Mouse (Mus musculus) left cerebral cortex, adult 2 months (tissue): Measurements from ENCODE around the gene Aff1. TPM values are rescaled to one million over a fixed set of nuclear protein-coding genes. Genes with fewer than 3 reads are reported as not detected.

Experiments used
- DNase-seq, 2 experiments: peaks; one replicate each; pipeline ENCODE4 v3.0.0; 2021 to 2022; ENCODE audit warnings: low spot score in 2 of 2, mixed read lengths in 1 of 2; ENCODE audit errors: extremely low spot score in 1 of 2
- H3K27ac ChIP-seq: fragments of 200-600 bp; 2 replicates; pipeline ENCODE4 v1.8.1; 2022
- H3K4me3 ChIP-seq: fragments of 200-600 bp; 2 replicates; pipeline ENCODE4 v1.8.1; 2022
- CTCF ChIP-seq: fragments of 200-600 bp; IDR thresholded peaks from 2 replicates; pipeline ENCODE4 v1.8.1; 2022; ENCODE audit warnings: antibody characterized with exemption, mild to moderate bottlenecking, moderate library complexity
- intact Hi-C: fragments of 180-260 bp; cut with DNase I; formaldehyde crosslinking; loops from one replicate; pipeline ENCODE4 v1.15.1; 2025
- total RNA-seq, 2 experiments: library from RNA; stranded (reverse); gene quantifications; 2 replicates each; pipeline ENCODE4 v1.2.3; 2021

Gene Aff1
- total RNA-seq, 2 experiments from 2014 or later, result 12.8 to 16.7 TPM

- H3K4me3 ChIP-seq, result no peak overlapping the region
- peak overlapping the region; percentile 38 for H3K27ac ChIP-seq
- DNase-seq, result peak; percentile 24 to 44
- TF ChIP-seq CTCF, result no peak
- intact Hi-C loops, result no loop called here
These were observed 111.9 kb downstream of the Aff1 start for GRCm38 (mm10) chr5:103803927-103804590.

DNA sequence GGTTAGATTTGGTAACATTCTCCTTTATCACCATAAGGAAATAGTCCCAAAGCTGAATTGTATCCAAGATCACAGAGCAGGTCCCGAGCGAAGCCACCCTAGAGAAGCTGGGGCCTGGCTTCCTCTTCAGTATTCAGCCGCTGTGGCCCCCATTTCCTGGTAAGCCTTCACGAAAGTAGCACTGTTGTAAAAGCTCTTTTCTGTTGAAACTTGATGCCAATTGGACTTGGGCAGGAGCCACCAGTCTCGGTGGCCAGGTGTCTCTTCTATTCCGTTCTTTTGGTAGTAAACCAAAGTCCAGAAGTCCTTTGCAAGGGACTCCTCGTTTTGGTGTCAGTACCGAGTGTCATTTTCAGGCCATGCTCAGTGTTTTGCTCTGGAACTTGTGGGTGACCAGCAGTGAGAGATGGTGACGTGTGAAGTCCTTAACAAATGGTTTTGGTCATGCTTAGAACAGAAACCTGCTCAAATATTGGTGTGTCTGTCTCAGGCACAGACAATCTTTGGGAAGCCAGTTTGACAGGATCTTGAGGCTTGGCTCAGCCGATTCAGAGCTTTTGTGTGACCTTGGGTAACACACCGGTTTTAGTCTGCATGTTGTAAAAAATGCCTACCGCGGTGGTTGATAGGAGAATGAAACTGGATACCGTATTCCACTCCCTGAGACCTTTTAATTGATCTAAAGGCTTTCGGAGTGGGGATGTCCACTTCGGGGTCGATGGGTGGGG lies 114.8 kb downstream of the Aff1 start:
- DNase-seq, result no peak
- intact Hi-C loops, result no loop called here
- no peak for TF ChIP-seq CTCF
- no peak overlapping the region for H3K4me3 ChIP-seq
- H3K27ac ChIP-seq, result no peak overlapping the region

GRCm38 (mm10) chr5:103807637-103808312 lies 115.6 kb downstream of the Aff1 start:
- H3K27ac ChIP-seq, result no peak overlapping the region
- intact Hi-C loops, result no loop called here
- no peak overlapping the region for H3K4me3 ChIP-seq
- no peak for TF ChIP-seq CTCF
- DNase-seq, result no peak

GRCm38 (mm10) chr5:103809674-103810330 lies 117.6 kb downstream of the Aff1 start:
- intact Hi-C loops, result loop anchor here (10.0 kb wide), 1 partner anchor 455 kb away; no protein-coding TSS in a partner anchor
- TF ChIP-seq CTCF, result no peak

DNA sequence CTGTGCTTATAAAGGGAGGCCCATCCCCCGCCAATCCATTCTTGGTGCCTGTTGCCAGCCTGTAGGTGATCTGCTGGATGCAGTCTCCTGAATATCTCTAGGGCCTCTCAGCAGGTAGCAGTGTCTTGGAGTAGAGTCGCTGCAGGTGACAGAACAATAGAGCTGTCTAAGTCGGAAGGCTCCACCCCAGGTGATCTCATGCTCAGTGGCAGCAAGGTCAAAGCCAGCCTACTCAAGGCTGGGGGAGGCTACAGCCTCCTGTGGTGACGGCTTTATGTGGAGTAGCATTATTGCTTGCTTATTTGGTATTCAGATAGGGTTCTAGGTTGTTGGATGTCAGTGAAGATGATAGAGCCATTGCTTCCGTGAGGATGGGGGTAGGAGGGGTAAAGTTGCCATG lies 121.1 kb downstream of the Aff1 start:
- Histone ChIP-seq H3K27ac (no peak overlapping the region), H3K4me3 (no peak overlapping the region)
- intact Hi-C loops, result loop anchor here (10.0 kb wide), 1 partner anchor 458 kb away; no protein-coding TSS in a partner anchor
- TF ChIP-seq CTCF, result no peak
- DNase-seq, result no peak

More at GRCm38 (mm10) chr5:103809674-103810330, 117.6 kb downstream of the Aff1 start:
- H3K27ac ChIP-seq, result no peak overlapping the region
- no peak for DNase-seq
- H3K4me3 ChIP-seq, result no peak overlapping the region

GRCm38 (mm10) chr5:103813997-103814542 lies 121.9 kb downstream of the Aff1 start:
- H3K27ac ChIP-seq, result no peak overlapping the region
- DNase-seq, result no peak
- TF ChIP-seq CTCF, result no peak
- intact Hi-C loops, result loop anchor here (10.0 kb wide), 1 partner anchor 459 kb away; no protein-coding TSS in a partner anchor
- H3K4me3 ChIP-seq, result no peak overlapping the region

DNA sequence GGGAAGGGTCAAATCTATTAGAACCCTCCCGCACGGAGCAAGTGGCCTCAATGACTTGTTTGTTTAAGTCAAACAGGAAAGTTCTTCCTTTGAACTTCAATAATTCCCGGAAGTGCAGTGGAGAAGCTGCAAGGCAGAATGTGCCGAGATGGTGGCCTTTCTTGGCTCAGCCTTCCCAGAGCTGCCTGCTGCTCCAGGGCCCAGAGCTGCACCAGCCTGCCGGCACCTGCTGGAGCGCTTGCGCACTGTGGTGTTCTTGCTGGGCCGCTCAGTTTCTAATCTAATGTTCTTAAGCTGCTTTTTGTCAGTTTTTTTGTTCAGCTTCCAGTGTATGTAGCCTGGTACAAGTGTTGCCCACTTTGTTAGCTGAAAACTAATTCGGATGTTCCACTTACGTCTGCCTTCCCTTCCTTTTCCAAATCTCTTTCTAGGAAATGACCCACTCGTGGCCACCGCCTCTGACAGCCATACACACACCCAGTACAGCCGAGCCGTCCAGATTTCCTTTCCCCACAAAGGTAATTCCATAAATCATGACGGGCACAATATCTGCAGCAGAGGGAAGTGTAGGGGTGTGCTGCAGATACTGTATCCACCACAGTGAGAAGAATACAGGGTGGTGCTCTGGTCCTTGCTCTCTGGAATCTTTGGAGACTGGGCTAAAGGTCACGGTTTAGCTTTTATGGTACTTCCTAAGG lies 122.5 kb downstream of the Aff1 start:
- Histone ChIP-seq H3K4me3 (no peak overlapping the region), H3K27ac (no peak overlapping the region; the same call in 1 of the 2 replicates)
- TF ChIP-seq CTCF, result no peak; the same call in 1 of the 2 replicates
- intact Hi-C loops, result loop anchor here (10.0 kb wide), 1 partner anchor 460 kb away; no protein-coding TSS in a partner anchor
- no peak for DNase-seq

GRCm38 (mm10) chr5:103815249-103815617 lies 123.1 kb downstream of the Aff1 start:
- H3K4me3 ChIP-seq, result no peak overlapping the region
- TF ChIP-seq CTCF, result no peak
- H3K27ac ChIP-seq, result no peak overlapping the region; the same call in 1 of the 2 replicates
- DNase-seq, result no peak
- intact Hi-C loops, result loop anchor here (10.0 kb wide), 1 partner anchor 460 kb away; no protein-coding TSS in a partner anchor

DNA sequence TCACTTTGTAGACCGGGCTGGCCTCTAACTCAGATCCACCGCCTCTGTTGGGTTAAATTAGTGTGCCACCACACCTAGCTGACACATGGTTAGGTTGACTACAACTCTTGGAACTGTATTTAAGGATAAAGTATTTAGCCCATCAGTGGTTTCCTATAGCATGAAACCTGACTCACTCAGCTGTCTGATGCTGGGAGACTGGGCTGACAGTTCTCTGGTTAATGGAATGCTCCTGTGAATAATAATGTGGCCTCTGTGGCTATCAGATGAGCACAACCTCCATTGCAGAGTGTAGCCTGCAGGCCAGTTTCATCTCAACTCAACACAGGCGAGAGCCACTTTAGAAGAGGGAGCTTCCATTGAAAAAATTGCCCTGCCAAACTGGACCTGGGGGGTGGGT lies 124.5 kb downstream of the Aff1 start:
- no peak for TF ChIP-seq CTCF

GRCm38 (mm10) chr5:103817754-103818153 lies 125.6 kb downstream of the Aff1 start:
- intact Hi-C loops, result loop anchor here (1.0 to 10.0 kb wide), 4 partner anchors 36 to 463 kb away; no protein-coding TSS in a partner anchor
- DNase-seq, result peak; percentile 75 to 77
- peak; percentile 97 for TF ChIP-seq CTCF
- no peak overlapping the region for H3K4me3 ChIP-seq
- H3K27ac ChIP-seq, result no peak overlapping the region

More for the DNA sequence above, 124.5 kb downstream of the Aff1 start:
- Histone ChIP-seq H3K4me3 (no peak overlapping the region), H3K27ac (no peak overlapping the region)
- intact Hi-C loops, result loop anchor here (1.0 to 10.0 kb wide), 4 partner anchors 35 to 462 kb away; no protein-coding TSS in a partner anchor
- DNase-seq, result no peak
